Mouse (Mus musculus) MEL (cell line): Measurements from ENCODE around the gene Cldn9. TPM values are rescaled to one million over a fixed set of nuclear protein-coding genes. Genes with fewer than 3 reads are reported as not detected.

Experiments used
- DNase-seq: peaks from one replicate; pipeline ENCODE4 v3.0.0; 2011; ENCODE audit warnings: low read depth, low spot score
- H3K27ac ChIP-seq: 2 replicates; pipeline ENCODE4 v1.5.1; 2012; ENCODE audit warnings: low read depth, mild to moderate bottlenecking, control low read depth, low read length, moderate library complexity; ENCODE audit not compliant: control insufficient read depth
- H3K27me3 ChIP-seq, 2 experiments: fragments of 150-350 bp in 1 of 2; sonication (generic) in 1 of 2; 2 replicates each; pipeline ENCODE4 v1.6.1; 2012; ENCODE audit warnings: low read length in 2 of 2, mild to moderate bottlenecking in 2 of 2, improper control_type of control experiment in 1 of 2, moderate library complexity in 1 of 2; ENCODE audit not compliant: insufficient read depth in 2 of 2, control insufficient read depth in 1 of 2
- H3K36me3 ChIP-seq, 2 experiments: 2 replicates each; pipeline ENCODE4 v1.6.1; 2012 to 2014; ENCODE audit warnings: low read length in 2 of 2, improper control_type of control experiment in 1 of 2, inconsistent platforms in 1 of 2, mild to moderate bottlenecking in 1 of 2; ENCODE audit not compliant: insufficient read depth in 2 of 2, control insufficient read depth in 1 of 2
- H3K4me1 ChIP-seq, 2 experiments: fragments of 150-350 bp in 1 of 2; sonication (generic) in 1 of 2; 2 replicates each; pipeline ENCODE4 v1.6.1; 2012; ENCODE audit warnings: low read length in 2 of 2, improper control_type of control experiment in 1 of 2, mild to moderate bottlenecking in 1 of 2; ENCODE audit not compliant: insufficient read depth in 2 of 2, control insufficient read depth in 1 of 2
- H3K4me3 ChIP-seq, 2 experiments: fragments of 150-350 bp in 1 of 2; sonication (generic) in 1 of 2; 2 replicates each; pipeline ENCODE4 v1.5.1; 2012; ENCODE audit warnings: low read depth in 2 of 2, low read length in 2 of 2, mild to moderate bottlenecking in 2 of 2, moderate library complexity in 2 of 2, control low read depth in 1 of 2, improper control_type of control experiment in 1 of 2; ENCODE audit not compliant: control insufficient read depth in 1 of 2, insufficient read depth in 1 of 2
- H3K79me2 ChIP-seq: 2 replicates; pipeline ENCODE4 v1.6.1; 2012; ENCODE audit warnings: mild to moderate bottlenecking, low read length, moderate library complexity; ENCODE audit not compliant: control insufficient read depth, poor library complexity, insufficient read depth
- H3K9ac ChIP-seq: 2 replicates; pipeline ENCODE4 v1.6.1; 2012; ENCODE audit warnings: low read depth, mild to moderate bottlenecking, control low read depth, low read length, moderate library complexity; ENCODE audit not compliant: control insufficient read depth, poor library complexity, severe bottlenecking
- H3K9me3 ChIP-seq: fragments of 150-350 bp; sonication (generic); replicated peaks from 2 replicates; pipeline ENCODE4 v1.6.1; 2012; ENCODE audit warnings: mild to moderate bottlenecking, low read length, improper control_type of control experiment, moderate library complexity; ENCODE audit not compliant: insufficient read depth
- BHLHE40 ChIP-seq: IDR thresholded peaks from 2 replicates; pipeline ENCODE4 v1.6.1; 2012; ENCODE audit warnings: low read depth, mild to moderate bottlenecking, inconsistent platforms, low read length, improper control_type of control experiment, borderline replicate concordance
- CHD1 ChIP-seq: IDR thresholded peaks from 2 replicates; pipeline ENCODE4 v1.6.1; 2012; ENCODE audit warnings: low read depth, mild to moderate bottlenecking, inconsistent platforms, low read length, improper control_type of control experiment
- CHD2 ChIP-seq: IDR thresholded peaks from 2 replicates; pipeline ENCODE4 v1.6.1; 2011; ENCODE audit warnings: low read length, improper control_type of control experiment
- CTCF ChIP-seq, 3 experiments: IDR thresholded peaks in 2 of 3; conservative IDR thresholded peaks in 1 of 3; 2 replicates each; pipeline ENCODE4 v1.5.1; 2011 to 2012; ENCODE audit warnings: low read length in 3 of 3, low read depth in 2 of 3, mild to moderate bottlenecking in 2 of 3, improper control_type of control experiment in 1 of 3, inconsistent platforms in 1 of 3, mixed read lengths in 1 of 3, moderate library complexity in 1 of 3; ENCODE audit not compliant: control insufficient read depth in 1 of 3, insufficient read depth in 1 of 3, poor library complexity in 1 of 3, severe bottlenecking in 1 of 3
- E2F4 ChIP-seq: IDR thresholded peaks from 2 replicates; pipeline ENCODE4 v1.6.1; 2011; ENCODE audit warnings: low read depth, low read length, improper control_type of control experiment, borderline replicate concordance
- ELF1 ChIP-seq: IDR thresholded peaks from 2 replicates; pipeline ENCODE4 v1.6.1; 2014; ENCODE audit warnings: low read depth, mild to moderate bottlenecking, inconsistent platforms, low read length, improper control_type of control experiment, moderate library complexity
- EP300 ChIP-seq, 2 experiments: IDR thresholded peaks; 2 replicates each; pipeline ENCODE4 v1.6.1; 2011; ENCODE audit warnings: improper control_type of control experiment in 2 of 2, low read length in 2 of 2, low read depth in 1 of 2, mild to moderate bottlenecking in 1 of 2
- ETS1 ChIP-seq: IDR thresholded peaks from 2 replicates; pipeline ENCODE4 v1.6.1; 2012; ENCODE audit warnings: low read depth, mild to moderate bottlenecking, inconsistent platforms, low read length, improper control_type of control experiment, moderate library complexity
- GABPA ChIP-seq: IDR thresholded peaks from 2 replicates; pipeline ENCODE4 v1.6.1; 2012; ENCODE audit warnings: low read depth, mild to moderate bottlenecking, inconsistent platforms, low read length, improper control_type of control experiment, moderate library complexity
- GATA1 ChIP-seq: IDR thresholded peaks from 2 replicates; pipeline ENCODE4 v1.6.1; 2011; ENCODE audit warnings: low read depth, low read length, improper control_type of control experiment
- HCFC1 ChIP-seq: IDR thresholded peaks from 2 replicates; pipeline ENCODE4 v1.6.1; 2012; ENCODE audit warnings: low read depth, mild to moderate bottlenecking, inconsistent platforms, low read length, improper control_type of control experiment, moderate library complexity
- JUND ChIP-seq: IDR thresholded peaks from 2 replicates; pipeline ENCODE4 v1.6.1; 2011; ENCODE audit warnings: low read depth, mild to moderate bottlenecking, improper control_type of control experiment, low read length
- KAT2A ChIP-seq: conservative IDR thresholded peaks from 2 replicates; pipeline ENCODE4 v1.6.1; 2012; ENCODE audit warnings: low read depth, low read length, improper control_type of control experiment, inconsistent platforms
- MAFK ChIP-seq: IDR thresholded peaks from 2 replicates; pipeline ENCODE4 v1.6.1; 2011; ENCODE audit warnings: low read depth, mild to moderate bottlenecking, low read length, improper control_type of control experiment, borderline replicate concordance
- MAX ChIP-seq: IDR thresholded peaks from 2 replicates; pipeline ENCODE4 v1.6.1; 2011; ENCODE audit warnings: low read length, improper control_type of control experiment
- MAZ ChIP-seq: IDR thresholded peaks from 2 replicates; pipeline ENCODE4 v1.6.1; 2012; ENCODE audit warnings: low read depth, mild to moderate bottlenecking, inconsistent platforms, low read length, improper control_type of control experiment
- MEF2A ChIP-seq: IDR thresholded peaks from 2 replicates; pipeline ENCODE4 v1.6.1; 2014; ENCODE audit warnings: low read depth, mild to moderate bottlenecking, inconsistent platforms, low read length, improper control_type of control experiment; ENCODE audit not compliant: poor library complexity, insufficient replicate concordance, severe bottlenecking; ENCODE audit errors: extremely low read depth
- MXI1 ChIP-seq: IDR thresholded peaks from 2 replicates; pipeline ENCODE4 v1.6.1; 2011; ENCODE audit warnings: mild to moderate bottlenecking, low read depth, low read length, improper control_type of control experiment
- MYB ChIP-seq: IDR thresholded peaks from 2 replicates; pipeline ENCODE4 v1.6.1; 2011; ENCODE audit warnings: mild to moderate bottlenecking, low read depth, low read length, improper control_type of control experiment
- MYC ChIP-seq: IDR thresholded peaks from 2 replicates; pipeline ENCODE4 v1.6.1; 2011; ENCODE audit warnings: low read depth, mild to moderate bottlenecking, low read length, improper control_type of control experiment, moderate library complexity
- NELFE ChIP-seq: IDR thresholded peaks from 2 replicates; pipeline ENCODE4 v1.6.1; 2011; ENCODE audit warnings: low read depth, low read length, improper control_type of control experiment
- POLR2A ChIP-seq, 2 experiments: IDR thresholded peaks; 2 replicates each; pipeline ENCODE4 v1.6.1; 2011 to 2012; ENCODE audit warnings: low read length in 2 of 2, mild to moderate bottlenecking in 2 of 2, control low read depth in 1 of 2, improper control_type of control experiment in 1 of 2, low read depth in 1 of 2, moderate library complexity in 1 of 2; ENCODE audit not compliant: control insufficient read depth in 1 of 2, insufficient read depth in 1 of 2, poor library complexity in 1 of 2
- POLR2AphosphoS2 ChIP-seq: IDR thresholded peaks from 2 replicates; pipeline ENCODE4 v1.6.1; 2011; ENCODE audit warnings: low read length, improper control_type of control experiment
- POLR2AphosphoS5 ChIP-seq: IDR thresholded peaks from 2 replicates; pipeline ENCODE4 v1.6.1; 2012; ENCODE audit warnings: low read depth, borderline replicate concordance, mild to moderate bottlenecking, inconsistent platforms, low read length, moderate library complexity, mixed read lengths
- RAD21 ChIP-seq: IDR thresholded peaks from 2 replicates; pipeline ENCODE4 v1.6.1; 2011; ENCODE audit warnings: mild to moderate bottlenecking, low read depth, low read length, improper control_type of control experiment
- RCOR1 ChIP-seq: IDR thresholded peaks from 2 replicates; pipeline ENCODE4 v1.6.1; 2012; ENCODE audit warnings: low read depth, mild to moderate bottlenecking, inconsistent platforms, low read length, improper control_type of control experiment
- SIN3A ChIP-seq: IDR thresholded peaks from 2 replicates; pipeline ENCODE4 v1.6.1; 2012; ENCODE audit warnings: low read length, improper control_type of control experiment, inconsistent platforms
- SMC3 ChIP-seq: IDR thresholded peaks from 2 replicates; pipeline ENCODE4 v1.6.1; 2011; ENCODE audit warnings: low read depth, low read length, improper control_type of control experiment
- TAL1 ChIP-seq: IDR thresholded peaks from 2 replicates; pipeline ENCODE4 v1.6.1; 2012; ENCODE audit warnings: mild to moderate bottlenecking, inconsistent platforms, low read length, moderate library complexity, mixed read lengths
- TBP ChIP-seq: IDR thresholded peaks from 2 replicates; pipeline ENCODE4 v1.8.0; 2011; ENCODE audit warnings: low read depth, low read length, improper control_type of control experiment
- TCF12 ChIP-seq: IDR thresholded peaks from 2 replicates; pipeline ENCODE4 v1.6.1; 2014; ENCODE audit warnings: low read depth, mild to moderate bottlenecking, inconsistent platforms, low read length, improper control_type of control experiment, moderate library complexity
- USF1 ChIP-seq: IDR thresholded peaks from 2 replicates; pipeline ENCODE4 v1.6.1; 2014; ENCODE audit warnings: low read depth, mild to moderate bottlenecking, inconsistent platforms, low read length, improper control_type of control experiment, moderate library complexity
- USF2 ChIP-seq, 2 experiments: IDR thresholded peaks; 2 replicates each; pipeline ENCODE4 v1.6.1; 2011 to 2012; ENCODE audit warnings: improper control_type of control experiment in 2 of 2, low read length in 2 of 2, borderline replicate concordance in 1 of 2, inconsistent platforms in 1 of 2, low read depth in 1 of 2, mild to moderate bottlenecking in 1 of 2; ENCODE audit not compliant: insufficient read depth in 1 of 2
- ZC3H11A ChIP-seq: IDR thresholded peaks from 2 replicates; pipeline ENCODE4 v1.6.1; 2012; ENCODE audit warnings: low read depth, mild to moderate bottlenecking, inconsistent platforms, low read length, improper control_type of control experiment
- ZKSCAN1 ChIP-seq: IDR thresholded peaks from 2 replicates; pipeline ENCODE4 v1.6.1; 2012; ENCODE audit warnings: low read depth, mild to moderate bottlenecking, inconsistent platforms, low read length, improper control_type of control experiment, moderate library complexity
- ZMIZ1 ChIP-seq: IDR thresholded peaks from 2 replicates; pipeline ENCODE4 v1.6.1; 2012; ENCODE audit warnings: low read depth, mild to moderate bottlenecking, inconsistent platforms, low read length, improper control_type of control experiment, moderate library complexity
- ZNF384 ChIP-seq: IDR thresholded peaks from 2 replicates; pipeline ENCODE4 v1.6.1; 2012; ENCODE audit warnings: low read depth, mild to moderate bottlenecking, inconsistent platforms, low read length, improper control_type of control experiment
- polyA plus RNA-seq, 2 experiments: library from polyadenylated mRNA; stranded (reverse) in 1 of 2; unstranded in 1 of 2; fragments of >175 nt in 1 of 2; fragments of >200 nt in 1 of 2; gene quantifications; 2 replicates each; pipeline versions ENCODE4 v1.2.1 to v1.2.4; 2012; ENCODE audit warnings: low replicate concordance in 2 of 2, low read depth in 1 of 2; ENCODE audit not compliant: insufficient read length in 2 of 2, insufficient read depth in 1 of 2, missing spikeins in 1 of 2
- total RNA-seq: library from RNA; depleted of rRNA; stranded (reverse); fragments of 300-350 nt; gene quantifications from 2 replicates; pipeline ENCODE4 v1.2.3, GENCODE M21; 2012

Gene Cldn9
- total and polyA plus RNA-seq, 3 experiments = 0.18 to 0.19 TPM; not detected in 1

GRCm38 (mm10) chr17:23677236-23677679 is 6.6 kb downstream of the Cldn9 start, which contains the start of gene Tnfrsf12a:
Gene Tnfrsf12a, minus strand, starts transcription at chr17:23677468.
- H3K27me3 ChIP-seq = no peaks in the 10 kb centered on the region
- peak within 1 kb of the TSS; percentile 86 for H3K9ac ChIP-seq
- H3K79me2 ChIP-seq = peaks cover 12% of the 10 kb centered on the region
- H3K4me3 ChIP-seq = peak within 1 kb of the TSS; percentile 81 to 89
- H3K27ac ChIP-seq = peak within 1 kb of the TSS; percentile 66
- no peaks in the 10 kb centered on the region for H3K9me3 ChIP-seq
- peaks cover 0 to 33% of the 10 kb centered on the region in 2 experiments for H3K4me1 ChIP-seq
- peak; percentile 95 for DNase-seq
- H3K36me3 ChIP-seq = peaks cover 0 to 21% of the 10 kb centered on the region in 2 experiments; a peak in 2 of 4 replicates
- TF ChIP-seq TAL1 = no peak
- TF ChIP-seq MEF2A = no peak
- peak; percentile 17 to 50; a peak in 1 of 4 replicates for TF ChIP-seq EP300 (IDR thresholded peaks at IDR 0.05; ENCODE audit: low read depth in 1 of 2, low read length in 2 of 2)
- TF ChIP-seq MYC = no peak
- peak; percentile 95 for TF ChIP-seq TBP
- TF ChIP-seq ELF1 = 0 out of 2 replicates have a peak, but pooled peaks have one; percentile 9
- TF ChIP-seq HCFC1 = peak; percentile 67
- no peak for TF ChIP-seq KAT2A
- 0 out of 2 replicates have a peak, but pooled peaks have one; percentile 5 for TF ChIP-seq E2F4
- peak; percentile 74 for TF ChIP-seq TCF12
- no peak for TF ChIP-seq CTCF (IDR thresholded peaks at IDR 0.05 in 2 of 3, conservative IDR thresholded peaks at IDR 0.05 in 1 of 3; ENCODE audit: control insufficient read depth in 1 of 3, insufficient read depth in 1 of 3, low read depth in 2 of 3, low read length in 3 of 3, poor library complexity in 1 of 3, severe bottlenecking in 1 of 3)
- TF ChIP-seq GATA1 = no peak
- TF ChIP-seq USF2 (IDR thresholded peaks at IDR 0.05; ENCODE audit: borderline replicate concordance in 1 of 2, insufficient read depth in 1 of 2, low read depth in 1 of 2, low read length in 2 of 2) = no peak
- TF ChIP-seq CHD1 = no peak
- TF ChIP-seq POLR2A (IDR thresholded peaks at IDR 0.05; ENCODE audit: control insufficient read depth in 1 of 2, insufficient read depth in 1 of 2, low read depth in 1 of 2, low read length in 2 of 2, poor library complexity in 1 of 2) = peak; percentile 81 to 93
- TF ChIP-seq SIN3A = peak; percentile 61
- no peak for TF ChIP-seq ZC3H11A
- TF ChIP-seq CHD2 = no peak
- TF ChIP-seq MAZ = peak; percentile 53; the same call in 1 of the 2 replicates
- TF ChIP-seq ZKSCAN1 = no peak
- peak; percentile 90 for TF ChIP-seq NELFE
- no peak for TF ChIP-seq SMC3
- no peak for TF ChIP-seq USF1
- no peak for TF ChIP-seq BHLHE40
- peak; percentile 64; the same call in 1 of the 2 replicates for TF ChIP-seq MXI1
- no peak for TF ChIP-seq ZNF384
- TF ChIP-seq RAD21 = no peak
- TF ChIP-seq ZMIZ1 = peak; percentile 89
- 0 out of 2 replicates have a peak, but pooled peaks have one; percentile 22 for TF ChIP-seq ETS1
- TF ChIP-seq MYB = peak; percentile 46; the same call in 1 of the 2 replicates
- TF ChIP-seq MAX = no peak; the same call in none of the 2 replicates
- no peak for TF ChIP-seq JUND
- TF ChIP-seq MAFK = no peak
- peak; percentile 21; the same call in 1 of the 2 replicates for TF ChIP-seq RCOR1
- peak; percentile 84 for TF ChIP-seq POLR2AphosphoS2
- TF ChIP-seq GABPA = no peak
- peak; percentile 38; the same call in 1 of the 2 replicates for TF ChIP-seq POLR2AphosphoS5
